Mouse (Mus musculus): Measurements from ENCODE around the gene Sync. TPM values are rescaled to one million over a fixed set of nuclear protein-coding genes. Genes with fewer than 3 reads are reported as not detected.
A peak's percentile ranks its signal among the peaks of the same experiment; 100 is the strongest.

Sync gene
- polyA plus RNA-seq, 1 experiment: not detected

GRCm38 (mm10) chr4:129324756-129325155 lies 37.3 kb downstream of the Sync start:
- H3K27ac ChIP-seq (ENCODE audit: control insufficient read depth, insufficient read depth, low read depth, low read length, poor library complexity): no peak overlapping the region
- TF ChIP-seq POLR2A (IDR thresholded peaks at IDR 0.05; ENCODE audit: borderline replicate concordance, control insufficient read depth, low read depth, low read length) (no peak), CTCF (IDR thresholded peaks at IDR 0.05; ENCODE audit: control insufficient read depth, insufficient read depth, low read length) (no peak)
- no peaks in the 10 kb centered on the region; the same call in 1 of the 2 replicates for H3K4me1 ChIP-seq (ENCODE audit: control insufficient read depth, insufficient read depth, low read length)
- 86% methylated on average over 1 of the region's 1 CpGs for WGBS
- no peak overlapping the region for H3K4me3 ChIP-seq (replicated peaks; ENCODE audit: control insufficient read depth, low read depth, low read length)

GRCm38 (mm10) chr4:129326191-129326590 lies 38.8 kb downstream of the Sync start:
- TF ChIP-seq POLR2A (IDR thresholded peaks at IDR 0.05; ENCODE audit: borderline replicate concordance, control insufficient read depth, low read depth, low read length): no peak
- TF ChIP-seq CTCF (IDR thresholded peaks at IDR 0.05; ENCODE audit: control insufficient read depth, insufficient read depth, low read length): no peak
- 82% methylated on average over 1 of the region's 1 CpGs for WGBS
- no peaks in the 10 kb centered on the region; the same call in 1 of the 2 replicates for H3K4me1 ChIP-seq (ENCODE audit: control insufficient read depth, insufficient read depth, low read length)
- no peak overlapping the region for H3K27ac ChIP-seq (ENCODE audit: control insufficient read depth, insufficient read depth, low read depth, low read length, poor library complexity)
- no peak overlapping the region for H3K4me3 ChIP-seq (replicated peaks; ENCODE audit: control insufficient read depth, low read depth, low read length)

- Histone ChIP-seq H3K4me3 (replicated peaks; ENCODE audit: control insufficient read depth, low read depth, low read length) (no peak overlapping the region), H3K27ac (ENCODE audit: control insufficient read depth, insufficient read depth, low read depth, low read length, poor library complexity) (no peak overlapping the region), H3K4me1 (ENCODE audit: control insufficient read depth, insufficient read depth, low read length) (no peaks in the 10 kb centered on the region; the same call in 1 of the 2 replicates)
- WGBS: 50% methylated on average over 1 of the region's 1 CpGs
- TF ChIP-seq CTCF (IDR thresholded peaks at IDR 0.05; ENCODE audit: control insufficient read depth, insufficient read depth, low read length): no peak
- no peak for TF ChIP-seq POLR2A (IDR thresholded peaks at IDR 0.05; ENCODE audit: borderline replicate concordance, control insufficient read depth, low read depth, low read length)
Observed at GRCm38 (mm10) chr4:129332846-129333245, 45.4 kb downstream of the Sync start.

DNA sequence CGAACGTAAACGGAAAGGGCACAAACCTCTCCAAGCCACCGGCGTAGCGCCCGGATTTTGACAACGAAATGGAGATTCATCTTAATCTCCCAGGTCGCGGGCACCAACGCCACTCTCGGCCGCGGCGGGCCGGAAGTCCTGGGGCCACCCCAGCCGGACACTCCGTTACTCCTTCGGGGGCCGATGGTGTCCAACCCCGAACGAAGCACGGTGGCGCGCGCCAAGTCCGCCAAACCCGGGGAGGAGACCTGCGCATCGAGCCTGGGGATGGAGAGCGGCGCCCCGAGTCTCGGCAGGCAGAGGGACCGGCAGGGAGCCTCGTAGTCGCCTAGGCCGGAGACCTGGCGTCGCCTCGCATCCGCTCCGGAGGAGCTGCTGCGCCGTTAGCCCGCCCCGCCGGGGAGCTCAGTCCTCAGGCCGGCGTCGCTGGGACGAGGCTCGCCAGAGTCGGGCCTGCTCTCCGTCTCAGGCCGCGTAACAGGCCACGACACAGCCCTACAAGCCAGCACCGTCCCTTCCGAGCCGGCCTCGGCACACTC lies 47.3 kb downstream of the Sync start:
- Histone ChIP-seq H3K27ac (ENCODE audit: control insufficient read depth, insufficient read depth, low read depth, low read length, poor library complexity) (peak overlapping the region; percentile 95), H3K4me1 (ENCODE audit: control insufficient read depth, insufficient read depth, low read length) (peaks cover 1% of the 10 kb centered on the region; the same call in 1 of the 2 replicates), H3K4me3 (replicated peaks; ENCODE audit: control insufficient read depth, low read depth, low read length) (peak overlapping the region; percentile 99)
- no peak for TF ChIP-seq POLR2A (IDR thresholded peaks at IDR 0.05; ENCODE audit: borderline replicate concordance, control insufficient read depth, low read depth, low read length)
- no peak for TF ChIP-seq CTCF (IDR thresholded peaks at IDR 0.05; ENCODE audit: control insufficient read depth, insufficient read depth, low read length)
- WGBS: under 1% methylated on average over 62 of the region's 62 CpGs

GRCm38 (mm10) chr4:129335216-129336074 lies 48.0 kb downstream of the Sync start, which contains the start of the genes Rbbp4 and Zbtb8os:
Rbbp4 (minus strand) TSS chr4:129335370.
Zbtb8os (plus strand) TSS chr4:129335695.
- WGBS: under 1% methylated on average over 73 of the region's 73 CpGs
- Histone ChIP-seq H3K4me1 (ENCODE audit: control insufficient read depth, insufficient read depth, low read length) (peaks cover 3% of the 10 kb centered on the region), H3K4me3 (replicated peaks; ENCODE audit: control insufficient read depth, low read depth, low read length) (peak within 1 kb of the TSS; percentile 99), H3K27ac (ENCODE audit: control insufficient read depth, insufficient read depth, low read depth, low read length, poor library complexity) (peak within 1 kb of the TSS; percentile 95)
- TF ChIP-seq CTCF (IDR thresholded peaks at IDR 0.05; ENCODE audit: control insufficient read depth, insufficient read depth, low read length) (no peak), POLR2A (IDR thresholded peaks at IDR 0.05; ENCODE audit: borderline replicate concordance, control insufficient read depth, low read depth, low read length) (peak; percentile 63)

DNA sequence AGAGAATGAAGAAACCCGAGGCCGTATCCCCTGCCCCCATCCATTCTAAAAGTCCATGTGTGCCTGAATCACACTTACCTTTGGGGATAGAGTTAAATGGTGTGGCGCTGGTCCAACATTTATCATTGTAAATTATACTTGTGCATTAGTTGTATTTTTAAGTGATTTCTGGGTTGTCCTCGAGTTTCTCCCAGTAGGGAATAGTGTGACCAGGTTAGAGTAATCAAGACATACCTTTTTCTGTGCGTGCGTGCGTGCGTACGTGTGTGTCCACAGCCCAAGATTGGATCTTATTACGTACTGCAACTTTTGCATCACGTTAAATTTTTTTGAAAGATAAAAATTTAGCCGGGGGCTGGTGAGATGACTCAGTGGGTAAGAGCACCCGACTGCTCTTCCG lies 48.9 kb downstream of the Sync start:
- H3K4me1 ChIP-seq (ENCODE audit: control insufficient read depth, insufficient read depth, low read length): peaks cover 3% of the 10 kb centered on the region
- peak overlapping the region; percentile 75 for H3K4me3 ChIP-seq (replicated peaks; ENCODE audit: control insufficient read depth, low read depth, low read length)
- WGBS: 41% methylated on average over 14 of the region's 14 CpGs
- H3K27ac ChIP-seq (ENCODE audit: control insufficient read depth, insufficient read depth, low read depth, low read length, poor library complexity): peak overlapping the region; percentile 95; the same call in 1 of the 2 replicates
- no peak for TF ChIP-seq CTCF (IDR thresholded peaks at IDR 0.05; ENCODE audit: control insufficient read depth, insufficient read depth, low read length)
- no peak for TF ChIP-seq POLR2A (IDR thresholded peaks at IDR 0.05; ENCODE audit: borderline replicate concordance, control insufficient read depth, low read depth, low read length)

DNA sequence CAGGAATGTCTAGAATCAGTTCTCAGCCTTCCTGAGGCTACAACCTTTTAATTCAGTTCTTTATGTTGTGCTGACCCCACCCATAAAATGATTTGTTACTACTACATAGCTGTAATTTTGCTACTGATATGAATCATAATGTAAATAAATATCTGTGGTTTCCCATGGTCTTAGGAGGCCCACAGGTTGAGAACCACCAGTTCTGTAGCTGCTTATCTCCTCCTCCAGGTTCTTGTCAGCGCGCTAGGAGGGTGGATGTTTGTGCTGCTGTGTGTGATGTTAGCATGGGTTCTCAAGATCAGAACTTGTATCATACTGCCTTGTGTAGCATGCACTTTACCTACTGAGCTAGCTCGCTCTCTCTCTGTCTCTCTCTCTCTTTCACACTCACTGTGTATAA lies 52.3 kb downstream of the Sync start:
- TF ChIP-seq CTCF (IDR thresholded peaks at IDR 0.05; ENCODE audit: control insufficient read depth, insufficient read depth, low read length): no peak
- TF ChIP-seq POLR2A (IDR thresholded peaks at IDR 0.05; ENCODE audit: borderline replicate concordance, control insufficient read depth, low read depth, low read length): no peak
- no peak overlapping the region for H3K4me3 ChIP-seq (replicated peaks; ENCODE audit: control insufficient read depth, low read depth, low read length)
- H3K27ac ChIP-seq (ENCODE audit: control insufficient read depth, insufficient read depth, low read depth, low read length, poor library complexity): peak overlapping the region; percentile 19; the same call in 1 of the 2 replicates
- 58% methylated on average over 3 of the region's 3 CpGs for WGBS
- H3K4me1 ChIP-seq (ENCODE audit: control insufficient read depth, insufficient read depth, low read length): peaks cover 3% of the 10 kb centered on the region

GRCm38 (mm10) chr4:129341888-129342287 lies 54.5 kb downstream of the Sync start:
- H3K4me1 ChIP-seq (ENCODE audit: control insufficient read depth, insufficient read depth, low read length): peaks cover 3% of the 10 kb centered on the region
- H3K27ac ChIP-seq (ENCODE audit: control insufficient read depth, insufficient read depth, low read depth, low read length, poor library complexity): no peak overlapping the region
- 85% methylated on average over 1 of the region's 1 CpGs for WGBS
- no peak overlapping the region for H3K4me3 ChIP-seq (replicated peaks; ENCODE audit: control insufficient read depth, low read depth, low read length)
- TF ChIP-seq POLR2A (IDR thresholded peaks at IDR 0.05; ENCODE audit: borderline replicate concordance, control insufficient read depth, low read depth, low read length) (no peak), CTCF (IDR thresholded peaks at IDR 0.05; ENCODE audit: control insufficient read depth, insufficient read depth, low read length) (no peak)
